Mouse (Mus musculus): ENCODE data around the gene Mrpl50. TPM values are rescaled to one million over a fixed set of nuclear protein-coding genes. Genes with fewer than 3 reads are reported as not detected.

Mrpl50 gene
- total RNA-seq (2021): 10 to 100 TPM; 31.9 to 33.3 TPM
- long read RNA-seq, experiment 1, transcript Mrpl50-201 (2 exons, 2,114 nt): major isoform, 74 of 77 reads
- long read RNA-seq, experiment 1, partial matches to known transcripts: 0 of 77 reads
- long read RNA-seq, experiment 1, other reads (novel, unspliced or antisense): 3 of 77 reads
- long read RNA-seq, experiment 2, transcript Mrpl50-201 (2 exons, 2,114 nt): major isoform, 114 of 117 reads
- long read RNA-seq, experiment 2, partial matches to known transcripts: 0 of 117 reads
- long read RNA-seq, experiment 2, other reads (novel, unspliced or antisense): 3 of 117 reads

- TF ChIP-seq CTCF (conservative IDR thresholded peaks at IDR 0.05): no peak
- Histone ChIP-seq H3K27ac (peak within 1 kb of the TSS; percentile 94), H3K4me3 (peak within 1 kb of the TSS; percentile 94)
- peak; percentile 95 to 99 for DNase-seq (ENCODE audit: low spot score in 2 of 2)
Observed at GRCm38 (mm10) chr4:49520572-49521340, at the start of gene Mrpl50, which contains the start of gene Zfp189. Mrpl50 (minus strand) TSS chr4:49521093. Zfp189 (plus strand) TSS chr4:49521176.

GRCm38 (mm10) chr4:49567613-49568012 lies 46.7 kb upstream of the Mrpl50 start:
- Histone ChIP-seq H3K27ac (no peak overlapping the region), H3K4me3 (no peak overlapping the region)
- peak; percentile 99 for TF ChIP-seq CTCF (conservative IDR thresholded peaks at IDR 0.05)
- peak; percentile 61 to 68 for DNase-seq (ENCODE audit: low spot score in 2 of 2)

GRCm38 (mm10) chr4:49559915-49560772 lies 39.3 kb upstream of the Mrpl50 start:
- no peak for TF ChIP-seq CTCF (conservative IDR thresholded peaks at IDR 0.05)
- H3K27ac ChIP-seq: peak overlapping the region; percentile 15; the same call in 1 of the 2 replicates
- peak; percentile 19 to 28 for DNase-seq (ENCODE audit: low spot score in 2 of 2)
- no peak overlapping the region for H3K4me3 ChIP-seq

GRCm38 (mm10) chr4:49558181-49558580 lies 37.3 kb upstream of the Mrpl50 start:
- Histone ChIP-seq H3K4me3 (no peak overlapping the region), H3K27ac (no peak overlapping the region)
- DNase-seq (ENCODE audit: low spot score in 2 of 2): peak in 1 of 2 experiments; percentile 2
- no peak for TF ChIP-seq CTCF (conservative IDR thresholded peaks at IDR 0.05)

- no peak overlapping the region for H3K4me3 ChIP-seq
- DNase-seq (ENCODE audit: low spot score in 2 of 2): peak in 1 of 2 experiments; percentile 7
- no peak overlapping the region for H3K27ac ChIP-seq
- TF ChIP-seq CTCF (conservative IDR thresholded peaks at IDR 0.05): no peak
Observed at GRCm38 (mm10) chr4:49557375-49557774, 36.5 kb upstream of the Mrpl50 start.

- H3K27ac ChIP-seq: no peak overlapping the region
- DNase-seq (ENCODE audit: low spot score in 2 of 2): peak in 1 of 2 experiments; percentile 6
- no peak overlapping the region for H3K4me3 ChIP-seq
- TF ChIP-seq CTCF (conservative IDR thresholded peaks at IDR 0.05): no peak
Observed at GRCm38 (mm10) chr4:49553380-49553779, 32.5 kb upstream of the Mrpl50 start.

GRCm38 (mm10) chr4:49549383-49549782 lies 28.5 kb upstream of the Mrpl50 start, which contains the start of gene Aldob:
Aldob (minus strand) TSS chr4:49549546.
- no peak for TF ChIP-seq CTCF (conservative IDR thresholded peaks at IDR 0.05)
- H3K27ac ChIP-seq: no peak within 1 kb of the TSS

GRCm38 (mm10) chr4:49547544-49548219 lies 26.8 kb upstream of the Mrpl50 start:
- TF ChIP-seq CTCF (conservative IDR thresholded peaks at IDR 0.05): no peak
- DNase-seq (ENCODE audit: low spot score in 2 of 2): no peak
- Histone ChIP-seq H3K27ac (no peak overlapping the region), H3K4me3 (no peak overlapping the region)

More at GRCm38 (mm10) chr4:49549383-49549782, 28.5 kb upstream of the Mrpl50 start, which contains the start of gene Aldob:
- H3K4me3 ChIP-seq: no peak within 1 kb of the TSS
- DNase-seq (ENCODE audit: low spot score in 2 of 2): no peak

GRCm38 (mm10) chr4:49546873-49547543 lies 26.1 kb upstream of the Mrpl50 start:
- no peak for TF ChIP-seq CTCF (conservative IDR thresholded peaks at IDR 0.05)
- Histone ChIP-seq H3K4me3 (no peak overlapping the region), H3K27ac (no peak overlapping the region)
- no peak for DNase-seq (ENCODE audit: low spot score in 2 of 2)

- no peak for TF ChIP-seq CTCF (conservative IDR thresholded peaks at IDR 0.05)
- Histone ChIP-seq H3K4me3 (no peak overlapping the region), H3K27ac (no peak overlapping the region)
- no peak for DNase-seq (ENCODE audit: low spot score in 2 of 2)
Observed at GRCm38 (mm10) chr4:49546026-49546425, 25.1 kb upstream of the Mrpl50 start.

GRCm38 (mm10) chr4:49540966-49541365 lies 20.1 kb upstream of the Mrpl50 start:
- no peak overlapping the region for H3K27ac ChIP-seq
- H3K4me3 ChIP-seq: no peak overlapping the region
- TF ChIP-seq CTCF (conservative IDR thresholded peaks at IDR 0.05): no peak
- no peak for DNase-seq (ENCODE audit: low spot score in 2 of 2)
